Mouse (Mus musculus) NIH3T3 (cell line): ENCODE results near the gene Prok1.
A peak's percentile ranks its signal among the peaks of the same experiment; 100 is the strongest.

ENCODE experiments used
- DNase-seq: peaks from one replicate; pipeline ENCODE4 v3.0.0-alpha.2; 2012; ENCODE audit warnings: low read depth

Prok1 gene

DNA sequence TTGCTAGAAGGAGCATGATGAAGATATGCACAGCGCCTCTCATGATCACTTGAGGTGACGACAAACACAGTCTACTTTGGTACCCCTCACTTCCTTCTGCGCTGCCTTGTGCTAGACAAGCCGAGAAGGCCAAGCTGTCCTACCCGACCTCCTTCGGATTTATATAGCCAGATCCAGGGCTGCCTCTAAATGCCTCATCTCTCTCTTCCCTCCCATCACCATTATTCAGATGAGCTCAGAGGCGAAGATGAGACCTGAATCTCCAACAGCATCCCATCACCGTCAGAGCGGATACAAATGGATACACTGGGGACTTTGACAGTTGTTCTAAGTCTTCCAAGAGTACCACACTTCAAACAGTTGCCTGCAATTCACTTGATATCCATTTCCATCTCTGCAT is at the start of gene Prok1:
Gene Prok1, minus strand, starts transcription at position 101 of the 400 bp plus-strand sequence.
- no peak for DNase-seq

DNA sequence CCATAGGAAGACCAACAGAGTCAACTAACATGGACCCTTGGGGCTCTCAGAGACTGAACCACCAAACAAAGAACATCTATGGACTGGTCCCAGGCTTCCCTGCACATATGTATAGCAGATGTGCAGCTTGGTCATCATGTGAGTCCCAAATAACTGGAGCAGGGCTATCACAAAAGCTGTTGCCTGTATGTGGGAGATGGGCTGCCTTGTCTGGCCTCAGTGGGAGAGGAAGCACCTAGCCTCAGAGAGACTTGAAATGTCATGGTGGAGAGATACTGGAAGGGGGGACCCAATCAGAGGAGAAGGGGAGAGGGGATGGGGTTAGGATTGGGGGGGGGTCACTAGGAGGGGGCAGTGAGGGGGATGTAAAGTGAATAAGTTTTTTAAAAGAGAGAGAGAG is 47.8 kb upstream of the Prok1 start:
- no peak for DNase-seq

DNA sequence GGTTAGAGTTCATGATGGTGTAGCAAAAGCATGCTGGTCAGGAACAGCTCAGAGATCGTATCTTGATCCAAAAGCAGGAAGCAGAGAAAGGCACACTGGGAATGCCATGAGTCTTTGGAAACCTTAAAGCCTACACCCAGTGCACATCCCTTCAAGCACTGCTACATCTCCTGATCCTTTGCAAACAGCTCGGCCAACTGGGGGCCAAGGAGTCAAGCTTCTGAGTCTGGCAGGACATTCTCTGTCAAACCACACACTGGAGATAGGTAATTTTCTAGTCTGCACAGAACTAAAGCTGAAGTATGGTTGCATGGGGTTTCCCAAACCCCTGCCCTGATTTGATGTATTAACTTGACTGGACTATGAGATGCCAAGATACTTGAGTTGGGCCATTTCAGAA is 46.6 kb upstream of the Prok1 start:
- DNase-seq, result no peak

GRCm38 (mm10) chr3:107278479-107279269 is 39.2 kb upstream of the Prok1 start, which contains the start of gene Lamtor5:
Lamtor5 (plus strand) TSS chr3:107278858.
- DNase-seq, result peak; percentile 95

DNA sequence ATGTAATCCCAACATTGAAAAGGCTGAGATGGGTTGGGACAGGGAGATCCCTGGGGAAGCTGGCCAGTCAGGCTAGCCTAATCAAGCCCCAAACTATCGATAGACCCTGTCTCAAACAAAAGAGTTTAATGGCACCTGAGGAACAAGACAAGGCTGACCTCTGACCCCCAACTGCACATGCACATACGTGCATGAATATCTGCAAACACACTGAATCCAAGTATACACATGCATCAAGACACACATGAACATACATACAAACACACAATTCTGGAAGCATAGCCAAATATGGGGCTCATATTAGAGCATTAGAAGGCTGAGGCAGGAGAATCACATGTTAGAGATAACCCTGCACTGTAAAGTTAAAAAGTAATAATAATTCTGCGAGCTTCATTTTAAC is 37.1 kb upstream of the Prok1 start:
- DNase-seq, result no peak

GRCm38 (mm10) chr3:107275996-107276395 is 36.5 kb upstream of the Prok1 start:
- peak; percentile 36 for DNase-seq

DNA sequence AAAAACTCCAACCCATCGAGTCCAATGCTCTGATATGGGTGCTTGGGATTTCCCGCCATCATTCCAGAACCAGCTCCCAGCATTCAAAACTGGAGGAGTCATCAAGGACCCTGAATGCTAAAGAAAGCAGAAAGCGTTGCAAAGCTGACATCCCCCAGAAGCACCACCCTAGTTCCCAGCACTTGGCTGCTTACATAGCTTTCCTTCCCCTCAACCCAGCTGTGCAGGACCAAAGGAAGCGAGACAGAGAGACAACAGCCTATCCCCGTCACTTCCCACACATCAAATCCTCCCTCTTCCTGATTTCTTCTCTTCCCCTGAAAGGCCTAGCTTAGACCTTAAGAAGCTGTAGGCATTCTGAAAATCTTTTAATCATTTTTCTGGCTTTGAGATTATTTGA is 35.8 kb upstream of the Prok1 start:
- no peak for DNase-seq

GRCm38 (mm10) chr3:107273820-107274219 is 34.3 kb upstream of the Prok1 start:
- peak; percentile 85 for DNase-seq

GRCm38 (mm10) chr3:107272433-107272832 is 32.9 kb upstream of the Prok1 start:
- DNase-seq, result no peak

GRCm38 (mm10) chr3:107266814-107267345 is 27.4 kb upstream of the Prok1 start:
- no peak for DNase-seq

DNA sequence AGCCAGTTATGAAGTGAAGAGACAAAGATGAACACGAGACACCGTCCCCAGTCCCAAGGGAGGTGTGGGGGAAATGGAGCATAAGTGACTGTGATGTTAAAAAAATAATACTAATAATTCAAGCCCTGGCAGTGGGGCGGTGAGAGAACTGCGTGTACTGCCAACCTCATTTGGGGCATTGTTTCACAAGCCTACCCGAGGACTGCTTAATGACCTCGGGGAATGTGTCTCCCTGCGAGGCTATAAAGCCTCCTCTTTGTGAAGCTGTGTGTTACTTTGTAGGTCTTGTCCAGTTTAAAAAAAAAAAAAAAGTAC is 22.3 kb upstream of the Prok1 start:
- DNase-seq, result no peak

GRCm38 (mm10) chr3:107260956-107261850 is 21.7 kb upstream of the Prok1 start:
- no peak for DNase-seq

DNA sequence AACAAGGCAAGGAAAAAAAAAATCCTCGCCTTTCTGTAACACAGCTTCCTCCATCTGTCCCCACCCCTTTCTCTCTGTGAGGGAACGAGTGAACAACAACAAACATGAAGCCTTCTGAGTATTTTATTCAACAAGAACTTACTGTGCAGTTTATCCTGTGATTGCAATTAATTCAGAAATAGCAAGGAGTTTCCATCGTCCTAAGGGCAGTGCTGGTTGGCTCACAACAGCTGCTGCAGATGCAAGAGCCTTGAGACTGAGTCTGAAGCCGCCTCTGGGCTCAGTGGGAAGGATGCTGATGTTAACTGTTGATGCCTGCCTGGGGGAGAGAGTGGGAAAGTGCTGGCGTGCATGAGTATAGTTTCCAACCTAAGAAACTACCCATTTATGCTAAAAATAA is 18.4 kb upstream of the Prok1 start:
- no peak for DNase-seq

DNA sequence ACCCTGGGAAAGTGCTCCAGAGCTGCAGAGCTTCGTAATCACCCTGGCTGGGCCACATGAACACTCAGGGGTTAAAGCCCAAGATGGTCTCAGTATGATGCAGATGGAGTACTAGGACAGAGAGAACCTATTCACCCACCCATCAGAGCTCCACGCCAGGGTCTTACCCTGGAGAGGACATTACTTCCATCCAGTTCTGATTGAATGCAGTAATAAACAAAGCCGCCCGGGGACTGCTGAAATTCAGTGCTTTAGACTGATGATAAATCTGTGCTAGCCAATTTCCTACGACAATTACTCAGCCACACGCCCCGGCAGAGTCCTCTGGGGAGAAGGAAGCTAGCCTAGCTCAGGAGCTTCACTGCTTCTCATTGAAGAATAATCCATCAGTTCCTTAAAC is 17.2 kb upstream of the Prok1 start:
- DNase-seq, result no peak

- no peak for DNase-seq
These were observed 16.5 kb upstream of the Prok1 start for GRCm38 (mm10) chr3:107255992-107256391.

- DNase-seq, result no peak
These were observed 14.4 kb upstream of the Prok1 start for GRCm38 (mm10) chr3:107253925-107254324.

DNA sequence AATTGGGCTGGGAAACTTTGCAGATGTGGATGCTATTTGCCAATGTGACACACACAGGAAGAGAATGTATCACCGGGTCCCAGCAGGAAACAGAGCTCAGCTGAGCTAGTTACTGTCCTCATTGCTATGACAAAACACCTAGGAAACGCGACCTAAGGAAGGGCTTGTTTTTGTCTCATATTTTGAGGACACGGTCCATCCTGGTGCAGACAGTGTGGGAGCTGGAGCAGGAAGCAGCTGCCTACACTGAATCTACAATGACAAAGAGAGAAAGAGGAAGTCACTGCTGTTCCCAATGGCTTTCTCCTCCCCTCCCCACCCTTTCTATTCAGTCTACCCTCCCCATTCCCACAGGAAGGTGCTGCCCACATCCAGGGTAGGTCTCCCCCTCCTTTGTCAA is 12.5 kb upstream of the Prok1 start:
- no peak for DNase-seq

DNA sequence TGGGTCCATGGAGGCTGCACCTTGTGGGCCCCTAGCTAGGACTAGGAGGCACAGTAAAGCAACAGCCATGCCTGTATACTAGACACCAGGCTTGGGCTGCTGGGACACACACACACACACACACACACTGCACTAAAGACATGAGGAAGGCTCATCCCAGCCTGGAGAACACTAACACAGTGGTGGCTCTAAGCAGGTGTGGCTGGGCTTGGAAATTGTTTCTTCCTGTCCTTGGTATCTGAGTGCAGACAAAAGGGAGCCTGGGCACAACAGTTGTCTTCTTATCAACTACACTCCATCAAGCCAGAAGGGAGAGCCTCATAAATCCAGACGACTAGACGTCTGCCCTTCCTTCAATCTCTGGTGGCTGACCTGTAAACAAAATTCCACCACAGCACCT is 10.8 kb upstream of the Prok1 start:
- DNase-seq, result no peak

DNA sequence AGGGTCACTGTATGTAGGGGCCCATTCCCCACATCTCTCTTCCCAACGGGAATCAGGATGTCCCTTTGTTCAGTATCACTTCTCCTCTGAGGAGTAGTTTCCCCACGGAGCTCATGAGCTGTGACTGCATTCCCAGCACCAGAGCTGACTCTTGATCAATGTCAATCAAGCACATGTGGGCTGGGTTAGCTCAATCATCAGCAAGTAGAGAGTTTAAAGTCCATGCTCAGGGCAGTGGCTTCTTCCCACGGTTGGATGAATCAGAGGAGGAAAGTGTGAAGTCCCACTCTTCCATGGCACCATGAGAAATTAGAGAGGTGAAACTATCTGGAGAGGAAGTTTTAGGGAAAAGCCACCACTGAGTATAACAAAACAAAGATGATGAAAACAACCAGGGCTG is 9.5 kb upstream of the Prok1 start:
- DNase-seq, result no peak

GRCm38 (mm10) chr3:107246876-107247275 is 7.4 kb upstream of the Prok1 start:
- DNase-seq, result no peak

DNA sequence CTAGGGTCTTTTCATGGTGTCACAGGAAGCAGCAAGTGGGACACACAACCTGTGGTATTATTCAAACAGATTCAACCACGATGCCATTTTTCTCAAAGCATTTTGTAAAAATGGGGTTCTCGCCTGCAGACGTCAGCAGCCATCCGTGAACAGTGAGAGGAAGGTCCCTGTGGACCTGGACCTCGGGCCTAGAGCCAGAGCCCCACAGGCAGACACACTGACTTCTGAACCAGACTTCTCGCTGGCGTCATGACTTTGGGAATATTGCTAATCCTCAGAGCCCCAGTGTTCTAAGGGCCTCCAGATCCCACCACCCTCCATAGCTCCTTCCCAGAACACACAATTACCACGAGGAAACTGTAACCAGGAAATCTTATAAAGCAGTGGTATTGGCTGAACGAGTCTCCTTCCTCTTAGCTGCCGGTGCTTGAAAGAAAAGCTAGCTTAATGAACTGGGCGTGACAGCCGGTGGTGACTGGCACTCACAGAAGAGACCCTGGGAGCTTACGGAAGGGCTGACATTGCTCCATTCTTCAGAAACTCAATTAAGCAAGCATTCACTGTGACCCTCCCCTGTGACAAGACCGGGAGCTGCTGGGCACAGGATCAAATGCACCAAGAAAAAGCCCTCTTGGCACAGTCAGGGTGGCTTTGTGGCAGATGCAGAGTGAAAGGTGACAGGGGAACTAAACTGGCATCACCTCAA is 2.0 kb upstream of the Prok1 start:
- DNase-seq, result no peak

DNA sequence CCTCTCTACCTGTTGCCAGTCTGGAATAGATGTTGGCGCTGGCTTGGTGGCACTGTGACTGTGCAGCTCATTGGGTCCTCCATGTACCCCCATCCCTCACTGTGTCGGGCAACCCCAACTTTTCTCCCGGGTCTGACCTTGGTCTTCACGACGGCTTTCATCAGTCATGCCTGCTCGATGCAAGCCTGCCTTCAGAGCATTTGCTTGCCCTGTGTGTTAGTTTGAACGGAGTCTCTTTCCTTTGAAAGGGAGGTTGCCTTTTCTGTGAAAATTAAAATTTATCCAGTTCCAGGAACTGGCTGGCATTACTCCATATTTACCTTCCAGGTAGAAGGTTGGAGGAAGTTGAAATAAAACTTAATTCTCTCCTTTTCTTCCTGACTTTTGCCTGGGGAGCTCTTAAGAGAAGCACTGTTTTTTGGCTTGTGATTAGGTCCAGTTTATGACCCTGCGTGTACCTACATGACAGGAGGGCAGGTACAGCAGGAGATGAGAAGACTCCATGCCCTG is 981 bp downstream of the Prok1 start:
- DNase-seq, result no peak
